Mouse (Mus musculus) ES-E14 (cell line): ENCODE results near the gene Ankrd37.

Experiments
- CHD2 ChIP-seq: IDR thresholded peaks from 2 replicates; pipeline ENCODE4 v1.6.1; 2014; ENCODE audit warnings: mild to moderate bottlenecking, low read depth, low read length, inconsistent platforms
- HCFC1 ChIP-seq: IDR thresholded peaks from 2 replicates; pipeline ENCODE4 v1.6.1; 2012; ENCODE audit warnings: low read length, inconsistent platforms, borderline replicate concordance; ENCODE audit not compliant: insufficient read depth
- MAFK ChIP-seq: IDR thresholded peaks from 2 replicates; pipeline ENCODE4 v1.6.1; 2014; ENCODE audit warnings: mild to moderate bottlenecking, low read depth, low read length, inconsistent platforms; ENCODE audit not compliant: insufficient read depth
- ZC3H11A ChIP-seq: IDR thresholded peaks from 2 replicates; pipeline ENCODE4 v1.6.1; 2012; ENCODE audit warnings: low read depth, mild to moderate bottlenecking, inconsistent platforms, low read length, borderline replicate concordance
- ZNF384 ChIP-seq: IDR thresholded peaks from 2 replicates; pipeline ENCODE4 v1.6.1; 2012; ENCODE audit warnings: low read depth, low read length, inconsistent platforms

DNA sequence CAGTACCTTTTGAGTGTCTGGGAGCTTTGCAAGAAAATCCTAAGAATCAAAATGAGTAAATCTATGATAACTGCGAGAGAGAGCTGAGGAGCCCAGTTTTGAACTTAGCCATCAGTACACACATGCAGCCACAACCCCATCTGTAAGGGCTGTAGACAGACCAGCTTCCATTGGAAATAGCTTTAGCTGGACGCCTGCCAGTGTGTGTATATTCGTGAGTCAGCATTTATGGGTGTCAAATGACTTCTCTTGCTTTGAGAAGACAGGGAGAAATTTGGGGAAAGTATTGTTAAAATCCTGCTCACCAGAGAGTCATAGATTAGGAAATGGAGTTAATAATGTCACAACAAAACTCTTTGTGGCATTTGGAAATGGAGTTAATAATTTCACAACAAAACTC, 18.8 kb downstream of the Ankrd37 start:
- TF ChIP-seq CHD2 (no peak), ZNF384 (no peak), HCFC1 (no peak), MAFK (no peak), ZC3H11A (no peak)
